Mouse (Mus musculus) inflammation-experienced regulatory T-cells (primary cell): ENCODE measurements around the gene Mmgt2. TPM values are rescaled to one million over a fixed set of nuclear protein-coding genes. Genes with fewer than 3 reads are reported as not detected.

Experiments
- polyA plus RNA-seq, 2 experiments: library from polyadenylated mRNA; unstranded; fragments of 100-300 nt; shearing (Covaris generic); gene quantifications; one replicate each; pipeline ENCODE4 v1.2.1; 2017

Gene Mmgt2
- polyA plus RNA-seq: 10 to 100 TPM; 41.8 to 45.4 TPM

GRCm38 (mm10) chr11:62648591-62649391, at the start of gene Mmgt2:
TSS of gene Mmgt2 (plus strand) at chr11:62648664.

GRCm38 (mm10) chr11:62647661-62648590, 538 bp upstream of the Mmgt2 start, which contains the start of gene Lrrc75a:
TSS of gene Lrrc75a (minus strand) at chr11:62648523.

Other genes with a start within 250 kb of the Mmgt2 start
- 10 to 100 TPM in 1 of 2 experiments, 1 to 10 TPM in 1; 10.0 to 12.2 TPM for gene Pigl, start 190.2 kb upstream of the Mmgt2 start, polyA plus RNA-seq
- 100 to 1,000 TPM; 385 to 398 TPM for gene Ncor1, start 190.1 kb upstream of the Mmgt2 start, polyA plus RNA-seq
- gene Cenpv, start 109.4 kb upstream of the Mmgt2 start, polyA plus RNA-seq: 1 to 10 TPM; 4.3 to 6.5 TPM
- 1,000 to 10,000 TPM; 2,634 to 2,908 TPM for gene Ubb, start 97.5 kb upstream of the Mmgt2 start, polyA plus RNA-seq
- gene Trpv2, start 74.2 kb upstream of the Mmgt2 start, polyA plus RNA-seq: 100 to 1,000 TPM in 1 of 2 experiments, 10 to 100 TPM in 1; 97.7 to 131 TPM
- gene Lrrc75a, start 141 bp upstream of the Mmgt2 start, polyA plus RNA-seq: 1 to 10 TPM; 3.0 to 6.0 TPM
- 10 to 100 TPM; 29.7 to 40.9 TPM for gene Zfp287, start 83.2 kb downstream of the Mmgt2 start, polyA plus RNA-seq
- not detected for gene Gm10428, start 104.4 kb downstream of the Mmgt2 start, polyA plus RNA-seq
- 1 to 10 TPM; 3.0 to 4.4 TPM for gene Zfp286, start 140.8 kb downstream of the Mmgt2 start, polyA plus RNA-seq
- gene Trim16, start 171.6 kb downstream of the Mmgt2 start, polyA plus RNA-seq: 1 to 10 TPM; 4.8 to 7.7 TPM
- gene Fbxw10, start 198.4 kb downstream of the Mmgt2 start, polyA plus RNA-seq: 1 to 10 TPM; 2.1 to 4.3 TPM
- 10 to 100 TPM; 50.0 to 51.1 TPM for gene Tvp23b, start 230.8 kb downstream of the Mmgt2 start, polyA plus RNA-seq